Mouse (Mus musculus) left cerebral cortex, adult 2 months (tissue): ENCODE results near the gene Bicc1. TPM values are rescaled to one million over a fixed set of nuclear protein-coding genes. Genes with fewer than 3 reads are reported as not detected.

Experiments
- DNase-seq, 2 experiments: peaks; one replicate each; pipeline ENCODE4 v3.0.0; 2021 to 2022; ENCODE audit warnings: low spot score in 2 of 2, mixed read lengths in 1 of 2; ENCODE audit errors: extremely low spot score in 1 of 2
- H3K27ac ChIP-seq: fragments of 200-600 bp; 2 replicates; pipeline ENCODE4 v1.8.1; 2022
- H3K4me3 ChIP-seq: fragments of 200-600 bp; 2 replicates; pipeline ENCODE4 v1.8.1; 2022
- CTCF ChIP-seq: fragments of 200-600 bp; IDR thresholded peaks from 2 replicates; pipeline ENCODE4 v1.8.1; 2022; ENCODE audit warnings: antibody characterized with exemption, mild to moderate bottlenecking, moderate library complexity
- intact Hi-C: fragments of 180-260 bp; cut with DNase I; formaldehyde crosslinking; loops from one replicate; pipeline ENCODE4 v1.15.1; 2025
- total RNA-seq, 2 experiments: library from RNA; stranded (reverse); gene quantifications; 2 replicates each; pipeline ENCODE4 v1.2.3; 2021

Bicc1 gene
- total RNA-seq, 2 experiments from 2014 or later = 5.1 to 6.7 TPM

GRCm38 (mm10) chr10:71153610-71154009, 5.9 kb downstream of the Bicc1 start:
- Histone ChIP-seq H3K27ac (no peak overlapping the region), H3K4me3 (no peak overlapping the region)
- no peak for DNase-seq
- TF ChIP-seq CTCF = no peak; the same call in none of the 2 replicates
- intact Hi-C loops = no loop called here

GRCm38 (mm10) chr10:71153138-71153537, 6.4 kb downstream of the Bicc1 start:
- intact Hi-C loops = no loop called here
- Histone ChIP-seq H3K27ac (no peak overlapping the region), H3K4me3 (no peak overlapping the region)
- DNase-seq = no peak
- TF ChIP-seq CTCF = no peak

- intact Hi-C loops = no loop called here
- no peak overlapping the region for H3K4me3 ChIP-seq
- DNase-seq = no peak
- H3K27ac ChIP-seq = no peak overlapping the region
- no peak for TF ChIP-seq CTCF
Observed at GRCm38 (mm10) chr10:71150486-71150885, 9.0 kb downstream of the Bicc1 start.

- TF ChIP-seq CTCF = no peak
- DNase-seq = no peak
- intact Hi-C loops = no loop called here
Observed at GRCm38 (mm10) chr10:71148951-71149603, 10.4 kb downstream of the Bicc1 start.

GRCm38 (mm10) chr10:71148226-71148625, 11.3 kb downstream of the Bicc1 start:
- DNase-seq = no peak
- no peak for TF ChIP-seq CTCF
- H3K4me3 ChIP-seq = no peak overlapping the region

More at GRCm38 (mm10) chr10:71148951-71149603, 10.4 kb downstream of the Bicc1 start:
- Histone ChIP-seq H3K27ac (no peak overlapping the region), H3K4me3 (no peak overlapping the region)

GRCm38 (mm10) chr10:71146681-71147615, 12.6 kb downstream of the Bicc1 start:
- no peak overlapping the region for H3K27ac ChIP-seq
- DNase-seq = no peak
- TF ChIP-seq CTCF = no peak
- intact Hi-C loops = no loop called here
- no peak overlapping the region for H3K4me3 ChIP-seq

More at GRCm38 (mm10) chr10:71148226-71148625, 11.3 kb downstream of the Bicc1 start:
- intact Hi-C loops = no loop called here
- no peak overlapping the region for H3K27ac ChIP-seq

- Histone ChIP-seq H3K4me3 (no peak overlapping the region), H3K27ac (no peak overlapping the region)
- DNase-seq = no peak
- no peak for TF ChIP-seq CTCF
- intact Hi-C loops = no loop called here
Observed at GRCm38 (mm10) chr10:71145801-71146200, 13.7 kb downstream of the Bicc1 start.

- Histone ChIP-seq H3K27ac (no peak overlapping the region), H3K4me3 (no peak overlapping the region)
- intact Hi-C loops = no loop called here
- no peak for TF ChIP-seq CTCF
- DNase-seq = no peak
Observed at GRCm38 (mm10) chr10:71144191-71144590, 15.3 kb downstream of the Bicc1 start.

- Histone ChIP-seq H3K27ac (no peak overlapping the region), H3K4me3 (no peak overlapping the region)
- DNase-seq = no peak
- intact Hi-C loops = no loop called here
- no peak for TF ChIP-seq CTCF
Observed at GRCm38 (mm10) chr10:71142568-71142967, 16.9 kb downstream of the Bicc1 start.

GRCm38 (mm10) chr10:71140281-71140845, 19.1 kb downstream of the Bicc1 start:
- TF ChIP-seq CTCF = no peak
- Histone ChIP-seq H3K4me3 (no peak overlapping the region), H3K27ac (no peak overlapping the region)
- DNase-seq = no peak
- intact Hi-C loops = no loop called here

- no peak for TF ChIP-seq CTCF
- DNase-seq = no peak
- no peak overlapping the region for H3K27ac ChIP-seq
- intact Hi-C loops = no loop called here
- H3K4me3 ChIP-seq = no peak overlapping the region
Observed at GRCm38 (mm10) chr10:71138852-71139197, 20.7 kb downstream of the Bicc1 start.
